22 mouse cellular contexts compared by ENCODE assay signal in the genomic region with DNA sequence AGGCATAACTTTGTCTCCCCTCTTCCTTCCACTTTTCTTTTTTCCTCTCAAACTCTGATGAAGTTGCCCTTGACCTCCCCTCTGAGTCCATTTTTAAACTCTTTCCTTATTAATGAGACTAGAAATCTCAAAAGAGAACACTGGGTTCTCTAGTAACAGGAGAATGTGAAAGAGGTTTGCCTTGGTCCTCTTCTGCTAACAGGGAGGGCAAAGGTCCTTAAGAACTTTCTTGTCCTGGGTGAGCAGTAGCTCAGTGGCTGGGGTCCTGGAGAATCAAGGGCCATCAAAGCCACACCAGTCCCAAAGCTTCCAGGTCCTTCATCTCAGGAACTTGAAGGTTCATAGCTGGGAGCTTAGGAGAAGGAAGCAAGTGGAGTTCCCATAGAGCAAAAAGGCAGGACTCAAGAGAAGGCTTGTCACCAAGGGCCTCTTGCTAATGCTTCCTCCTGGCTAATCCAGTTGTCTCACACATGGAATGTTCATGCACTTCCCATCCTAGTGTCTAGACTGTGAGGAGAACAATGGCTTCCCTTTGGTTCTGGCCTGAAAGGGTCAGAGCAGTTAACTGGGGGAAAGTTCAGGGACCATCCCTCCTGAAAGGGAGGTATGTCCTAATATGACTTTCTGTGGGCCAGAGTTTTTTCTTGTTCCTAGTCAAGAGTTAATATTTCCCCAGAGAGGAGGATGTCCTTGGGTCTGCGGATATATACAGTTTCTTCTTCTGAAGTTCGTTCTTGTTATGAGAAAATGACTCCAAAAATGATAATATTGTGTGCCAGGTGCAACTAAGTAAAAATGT. TPM values are rescaled to one million over a fixed set of nuclear protein-coding genes. Genes with fewer than 3 reads are reported as not detected.
"Had no signal": no experiment of that assay in that cellular context is flagged by ENCODE, and none has a peak within 500 bp of the region (broad histone marks: within the 10 kb centered on the region; RNA-seq: fewer than 3 reads in every experiment).

No protein-coding gene starts in this region.

- H3K4me1 ChIP-seq: midbrain, embryonic 10.5 days; midbrain, embryonic 13.5 days; neural tube, embryonic 13.5 days; neural tube, embryonic 15.5 days had no signal

- H3K9me3 ChIP-seq: midbrain, embryonic 10.5 days; midbrain, embryonic 13.5 days; neural tube, embryonic 13.5 days; neural tube, embryonic 15.5 days had no signal

- ATAC-seq: midbrain, embryonic 13.5 days; midbrain, embryonic 16.5 days had no signal

- H3K36me3 ChIP-seq: midbrain, embryonic 10.5 days; midbrain, embryonic 13.5 days; neural tube, embryonic 13.5 days; neural tube, embryonic 15.5 days had no signal

- H3K9ac ChIP-seq: lung, embryonic 14.5 days; midbrain, embryonic 13.5 days; neural tube, embryonic 13.5 days; neural tube, embryonic 15.5 days had no signal

- H3K27ac ChIP-seq: midbrain, embryonic 10.5 days; midbrain, embryonic 13.5 days; neural tube, embryonic 13.5 days; neural tube, embryonic 15.5 days had no signal

- H3K4me2 ChIP-seq: lung, embryonic 14.5 days; midbrain, embryonic 13.5 days; neural tube, embryonic 13.5 days; neural tube, embryonic 15.5 days had no signal

- DNase-seq: lung, adult 18-20 months; lung, embryonic 14.5 days; lung, postnatal 10 days; lung, postnatal 4 days; retina, postnatal 1 day; right cerebral cortex, adult 18-20 months; right cerebral cortex, postnatal 25 days; right cerebral cortex, postnatal 4 days; spleen, adult 18-20 months; thymus, adult 18-20 months; thymus, postnatal 14 days; thymus, postnatal 36 days had no signal

- H3K4me3 ChIP-seq: midbrain, embryonic 10.5 days; midbrain, embryonic 13.5 days; myocyte; neural tube, embryonic 13.5 days; neural tube, embryonic 15.5 days had no signal

- H3K27me3 ChIP-seq: midbrain, embryonic 13.5 days; neural tube, embryonic 13.5 days; neural tube, embryonic 15.5 days had no signal

RNA-seq across cellular contexts. Expression of a gene that starts 21.1 kb away (rescaled TPM):
- polyA plus RNA-seq: myocyte had no signal

RNA-seq across cellular contexts. Expression of a gene that starts 26.7 kb away (rescaled TPM):
- total RNA-seq: megakaryocyte, adult 5-6 weeks had no signal
- polyA plus RNA-seq: midbrain, embryonic 10.5 days; myocyte; small intestine, adult 2 months; stomach, embryonic 14.5 days; thymus, postnatal 0 days had no signal
